23 mouse cellular contexts compared by ENCODE assay signal in genomic region chr2:20879877-20880605, GRCm38 (mm10).
DNase-seq lines count a peak whose midpoint lies in the region; ATAC-seq and TF ChIP-seq lines count a peak whose summit lies in the region.
"Had no signal": no experiment of that assay in that cellular context is flagged by ENCODE, and none has a peak within 500 bp of the region (broad histone marks: within the 10 kb centered on the region; RNA-seq: fewer than 3 reads in every experiment).

No protein-coding gene starts in this region.

- H3K4me2 ChIP-seq in intestine, postnatal 0 days (replicated peaks; ENCODE audit: low read depth): no peak overlapping the region
- no peak overlapping the region for H3K4me2 ChIP-seq in intestine, embryonic 15.5 days (replicated peaks)
- H3K4me2 ChIP-seq in midbrain, postnatal 0 days (ENCODE audit: low read depth, low read length, poor library complexity, severe bottlenecking): no peak overlapping the region
- no peak overlapping the region for H3K4me2 ChIP-seq in midbrain, embryonic 14.5 days (ENCODE audit: low read length)
- H3K4me2 ChIP-seq: embryonic facial prominence, embryonic 13.5 days; heart, embryonic 15.5 days; midbrain, embryonic 15.5 days; neural tube, embryonic 12.5 days had no signal

- H3K4me3 ChIP-seq in intestine, postnatal 0 days (ENCODE audit: low read depth, low read length): no peak overlapping the region
- no peak overlapping the region for H3K4me3 ChIP-seq in intestine, embryonic 15.5 days (replicated peaks)
- H3K4me3 ChIP-seq in midbrain, postnatal 0 days (ENCODE audit: low read depth, low read length): no peak overlapping the region
- H3K4me3 ChIP-seq in midbrain, embryonic 14.5 days (replicated peaks; ENCODE audit: low read depth, low read length): no peak overlapping the region
- H3K4me3 ChIP-seq: embryonic facial prominence, embryonic 13.5 days; heart, embryonic 10.5 days; heart, embryonic 15.5 days; midbrain, embryonic 15.5 days; neural tube, embryonic 12.5 days had no signal

- 84% methylated on average over 16 of the region's 16 CpGs for WGBS in intestine, postnatal 0 days
- WGBS in intestine, embryonic 15.5 days: 82% methylated on average over 16 of the region's 16 CpGs
- WGBS in midbrain, postnatal 0 days: 75% methylated on average over 16 of the region's 16 CpGs
- WGBS in midbrain, embryonic 14.5 days: 77% methylated on average over 16 of the region's 16 CpGs

- H3K27ac ChIP-seq in intestine, postnatal 0 days (ENCODE audit: low read depth, low read length): no peak overlapping the region
- H3K27ac ChIP-seq in intestine, embryonic 15.5 days: no peak overlapping the region
- H3K27ac ChIP-seq in midbrain, postnatal 0 days (ENCODE audit: low read depth, low read length): no peak overlapping the region
- no peak overlapping the region for H3K27ac ChIP-seq in midbrain, embryonic 14.5 days (replicated peaks; ENCODE audit: low read depth, low read length)
- H3K27ac ChIP-seq: embryonic facial prominence, embryonic 13.5 days; heart, embryonic 10.5 days; heart, embryonic 15.5 days; macrophage; midbrain, embryonic 15.5 days; neural tube, embryonic 12.5 days had no signal

- no peaks in the 10 kb centered on the region for H3K4me1 ChIP-seq in intestine, postnatal 0 days (replicated peaks; ENCODE audit: control insufficient read depth, insufficient read depth, low read length)
- no peaks in the 10 kb centered on the region for H3K4me1 ChIP-seq in intestine, embryonic 15.5 days (replicated peaks)
- H3K4me1 ChIP-seq in midbrain, postnatal 0 days (ENCODE audit: insufficient read depth, low read length): no peaks in the 10 kb centered on the region
- H3K4me1 ChIP-seq in midbrain, embryonic 14.5 days (ENCODE audit: control insufficient read depth, insufficient read depth, low read length): no peaks in the 10 kb centered on the region
- H3K4me1 ChIP-seq: embryonic facial prominence, embryonic 13.5 days; heart, embryonic 10.5 days; heart, embryonic 15.5 days; midbrain, embryonic 15.5 days; neural tube, embryonic 12.5 days had no signal

- H3K27me3 ChIP-seq in intestine, postnatal 0 days (replicated peaks; ENCODE audit: control insufficient read depth, insufficient read depth, low read length): no peaks in the 10 kb centered on the region
- no peaks in the 10 kb centered on the region for H3K27me3 ChIP-seq in intestine, embryonic 15.5 days (replicated peaks)
- no peaks in the 10 kb centered on the region for H3K27me3 ChIP-seq in midbrain, postnatal 0 days (ENCODE audit: insufficient read depth, low read length)
- no peaks in the 10 kb centered on the region for H3K27me3 ChIP-seq in midbrain, embryonic 14.5 days (ENCODE audit: control insufficient read depth, insufficient read depth, low read length)
- H3K27me3 ChIP-seq: embryonic facial prominence, embryonic 13.5 days; heart, embryonic 15.5 days; midbrain, embryonic 15.5 days; neural tube, embryonic 12.5 days had no signal

- H3K9me3 ChIP-seq in intestine, postnatal 0 days (ENCODE audit: control insufficient read depth): no peaks in the 10 kb centered on the region
- no peaks in the 10 kb centered on the region for H3K9me3 ChIP-seq in intestine, embryonic 15.5 days
- H3K9me3 ChIP-seq in midbrain, postnatal 0 days (ENCODE audit: low read length): no peaks in the 10 kb centered on the region
- H3K9me3 ChIP-seq in midbrain, embryonic 14.5 days (ENCODE audit: control insufficient read depth, low read length): no peaks in the 10 kb centered on the region
- H3K9me3 ChIP-seq: embryonic facial prominence, embryonic 13.5 days; heart, embryonic 10.5 days; heart, embryonic 15.5 days; midbrain, embryonic 15.5 days; neural tube, embryonic 12.5 days had no signal

- 0 out of 2 replicates have a peak, but pooled peaks have one; percentile 22 for TF ChIP-seq CTCF in intestine, postnatal 0 days (IDR thresholded peaks at IDR 0.05; ENCODE audit: low read depth)
- TF ChIP-seq CTCF in midbrain, postnatal 0 days (IDR thresholded peaks at IDR 0.05): peak; percentile 51

- H3K36me3 ChIP-seq in intestine, postnatal 0 days (ENCODE audit: control insufficient read depth, insufficient read depth): peaks cover 30% of the 10 kb centered on the region
- peaks cover 24% of the 10 kb centered on the region for H3K36me3 ChIP-seq in intestine, embryonic 15.5 days
- peaks cover 22% of the 10 kb centered on the region for H3K36me3 ChIP-seq in midbrain, postnatal 0 days (ENCODE audit: insufficient read depth, low read length)
- H3K36me3 ChIP-seq in midbrain, embryonic 14.5 days (ENCODE audit: control insufficient read depth, insufficient read depth, low read length): peaks cover 47% of the 10 kb centered on the region

- DNase-seq in cerebellum, postnatal 10 days: peak; percentile 17 to 27
- no peak for DNase-seq in cerebellum, adult 9-10 months
- DNase-seq in midbrain, postnatal 0 days (ENCODE audit: low spot score): no peak
- DNase-seq in midbrain, embryonic 14.5 days: no peak
- DNase-seq in ZHBTc4 (ENCODE audit: low read depth, low spot score): peak; percentile 35
- DNase-seq: adrenal gland, postnatal 14 days; cerebellum, adult 11-12 months; kidney, adult 18-20 months; lung, adult 18-20 months; right cerebral cortex, postnatal 4 days; thymus, adult 2 months; thymus, postnatal 36 days had no signal

- no peak for ATAC-seq in intestine, postnatal 0 days
- ATAC-seq in intestine, embryonic 15.5 days: no peak
- ATAC-seq in midbrain, postnatal 0 days (ENCODE audit: low FRiP score): no peak
- no peak for ATAC-seq in midbrain, embryonic 14.5 days (ENCODE audit: low FRiP score, low TSS enrichment)
- no peak for ATAC-seq in inflammation-experienced regulatory T-cells, adult 6 months
- ATAC-seq: forebrain, embryonic 16.5 days; lung, postnatal 0 days; midbrain, embryonic 15.5 days had no signal

- no peak overlapping the region for H3K9ac ChIP-seq in intestine, postnatal 0 days (ENCODE audit: low read depth, low read length)
- H3K9ac ChIP-seq in intestine, embryonic 15.5 days: no peak overlapping the region
- no peak overlapping the region for H3K9ac ChIP-seq in midbrain, postnatal 0 days (replicated peaks; ENCODE audit: low read length, poor library complexity, severe bottlenecking)
- H3K9ac ChIP-seq in midbrain, embryonic 14.5 days (replicated peaks; ENCODE audit: low read length): no peak overlapping the region
- H3K9ac ChIP-seq: embryonic facial prominence, embryonic 13.5 days; heart, embryonic 15.5 days; midbrain, embryonic 15.5 days; neural tube, embryonic 12.5 days had no signal

Comparison
In these comparisons a context has a peak if more than half of its experiments do, and no peak if none do; other contexts are left out.
1. DNase-seq: peak in cerebellum, postnatal 10 days (2 of 2) and ZHBTc4 (single experiment); none in cerebellum, adult 9-10 months (single experiment), midbrain, postnatal 0 days (single experiment) and midbrain, embryonic 14.5 days (single experiment).